Mouse (Mus musculus) thymus, adult 18-20 months (tissue): ENCODE results near the gene Uckl1.

Experiments
- DNase-seq, 2 experiments: peaks; one replicate each; pipeline ENCODE4 v3.0.0; 2022; ENCODE audit warnings: mixed read lengths in 2 of 2

Gene Uckl1

GRCm38 (mm10) chr2:181589011-181589731 lies 4.5 kb upstream of the Uckl1 start:
- DNase-seq: no peak

GRCm38 (mm10) chr2:181588229-181588780 lies 3.6 kb upstream of the Uckl1 start:
- no peak for DNase-seq

GRCm38 (mm10) chr2:181587796-181588195 lies 3.1 kb upstream of the Uckl1 start:
- no peak for DNase-seq

- no peak for DNase-seq
Measured at GRCm38 (mm10) chr2:181586124-181586523, 1.4 kb upstream of the Uckl1 start.

DNA sequence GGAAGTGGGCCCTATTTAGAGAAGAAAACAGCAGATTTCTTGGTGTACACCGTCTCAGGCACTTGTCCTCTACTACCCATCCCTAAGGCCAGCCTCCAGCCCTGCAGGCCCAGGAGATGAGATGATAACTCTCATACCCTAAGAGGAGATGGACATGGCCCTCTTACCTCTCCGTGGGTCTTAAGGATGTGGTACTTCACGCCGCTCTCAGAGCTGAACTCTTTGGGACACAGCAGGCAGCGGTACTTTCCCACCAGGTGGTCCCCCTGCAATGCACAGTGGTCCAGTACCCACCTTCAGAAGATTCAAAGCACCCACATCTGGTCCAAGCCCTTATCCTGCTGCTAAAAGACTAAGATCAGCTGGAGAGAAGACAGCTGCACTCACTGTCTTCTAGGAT lies 814 bp upstream of the Uckl1 start:
- DNase-seq: no peak

GRCm38 (mm10) chr2:181583460-181584257 lies 1.0 kb downstream of the Uckl1 start:
- no peak for DNase-seq

- DNase-seq: no peak
Measured at GRCm38 (mm10) chr2:181582939-181583338, 1.8 kb downstream of the Uckl1 start.

DNA sequence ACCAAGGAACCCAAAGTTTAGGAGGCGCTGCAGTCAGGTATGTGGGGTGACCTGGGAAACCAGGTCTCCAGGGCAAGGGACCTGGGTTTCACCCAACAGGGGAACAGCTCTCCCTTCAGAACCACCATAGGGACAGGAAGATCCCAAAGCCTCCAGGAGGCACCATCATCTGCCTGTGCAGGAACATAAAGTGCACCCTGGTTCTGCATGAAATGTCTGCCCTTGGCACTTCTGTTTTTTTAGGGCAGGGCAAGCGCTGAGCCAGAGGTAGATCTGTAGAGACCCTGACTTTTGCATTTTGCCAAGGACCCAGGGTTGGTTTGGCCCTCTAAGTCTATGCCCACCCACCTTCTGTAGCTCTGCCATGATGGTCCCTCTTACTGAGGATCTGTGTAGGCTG lies 2.3 kb downstream of the Uckl1 start:
- no peak for DNase-seq

DNA sequence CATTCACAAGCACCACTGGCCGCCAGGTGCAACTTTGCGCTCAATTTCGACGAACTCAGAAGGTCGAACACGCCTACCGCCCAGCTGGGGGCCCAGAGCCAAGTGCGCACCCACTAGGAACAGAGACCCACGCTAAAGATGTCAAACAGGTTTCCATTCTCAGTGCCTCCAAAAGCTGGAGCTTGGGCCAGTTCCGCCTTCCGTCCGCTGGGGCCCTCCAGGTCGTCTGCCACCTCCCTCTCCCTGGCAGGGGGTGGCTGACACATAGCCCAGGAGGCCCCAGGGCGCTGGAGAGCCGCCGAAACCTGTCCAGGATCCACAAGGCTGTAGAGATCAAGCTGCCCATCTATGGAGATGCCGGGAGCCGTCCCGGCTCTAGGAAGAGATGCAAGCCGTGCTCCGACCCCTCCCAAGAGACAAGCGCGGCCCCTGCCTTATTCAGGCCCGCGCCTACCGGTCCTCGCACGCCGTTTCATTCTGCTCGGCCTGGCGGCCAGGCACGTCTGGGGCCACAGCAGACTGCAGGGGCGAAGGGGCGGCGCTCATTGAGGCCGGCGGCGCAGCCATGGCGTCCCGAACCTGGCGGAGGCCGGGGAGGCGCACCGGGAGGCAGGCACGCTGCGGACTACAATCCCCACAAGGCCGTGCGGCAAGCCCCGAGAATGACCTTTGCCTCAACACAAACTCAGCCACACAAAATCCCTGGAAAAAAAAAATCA lies 3.1 kb downstream of the Uckl1 start:
- peak; percentile 74 to 76 for DNase-seq

DNA sequence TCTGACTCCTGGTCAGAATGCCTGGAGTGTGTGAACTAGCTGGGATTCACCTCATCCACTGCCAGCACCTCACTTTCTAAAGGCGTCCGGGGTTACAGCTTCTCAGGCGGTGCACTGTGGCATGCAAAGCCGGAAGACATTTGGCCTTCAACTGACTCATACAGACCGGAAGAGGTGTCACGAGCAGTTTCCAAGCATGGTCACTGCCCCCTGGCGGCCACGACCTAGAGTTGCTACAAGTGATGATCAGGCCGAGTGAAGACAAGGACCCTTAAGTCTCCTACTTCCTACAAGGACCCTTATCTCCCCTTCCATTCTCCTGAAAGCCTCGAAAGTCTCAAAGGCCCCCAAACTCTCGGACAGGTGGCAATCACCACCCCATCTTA lies 3.7 kb downstream of the Uckl1 start:
- DNase-seq: peak; percentile 75 to 83

GRCm38 (mm10) chr2:181580131-181580772 lies 4.4 kb downstream of the Uckl1 start:
- DNase-seq: no peak

DNA sequence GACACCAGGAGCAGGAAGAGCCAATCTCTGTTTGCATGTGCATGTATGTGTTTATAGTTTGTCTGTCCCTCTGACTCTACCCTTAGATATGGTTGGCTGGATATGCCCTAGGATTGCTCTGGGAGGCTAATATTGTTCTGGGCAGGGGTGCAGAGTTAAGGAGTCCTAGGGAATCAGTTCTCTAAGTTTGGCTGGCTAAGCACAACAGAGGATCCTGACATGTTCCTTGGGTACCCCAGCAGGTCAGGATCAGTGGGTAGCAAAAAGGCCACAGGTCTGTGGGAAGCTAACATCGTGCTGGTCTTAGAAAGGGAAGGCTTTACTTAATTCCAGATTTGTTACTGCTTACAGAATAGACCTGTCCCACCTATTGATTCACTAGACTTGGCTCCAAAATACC lies 5.0 kb downstream of the Uckl1 start:
- DNase-seq: no peak

- DNase-seq: no peak
Measured at GRCm38 (mm10) chr2:181578790-181579618, 5.7 kb downstream of the Uckl1 start.

- no peak for DNase-seq
Measured at GRCm38 (mm10) chr2:181577981-181578581, 6.6 kb downstream of the Uckl1 start.

- DNase-seq: no peak
Measured at GRCm38 (mm10) chr2:181577126-181577525, 7.6 kb downstream of the Uckl1 start.

DNA sequence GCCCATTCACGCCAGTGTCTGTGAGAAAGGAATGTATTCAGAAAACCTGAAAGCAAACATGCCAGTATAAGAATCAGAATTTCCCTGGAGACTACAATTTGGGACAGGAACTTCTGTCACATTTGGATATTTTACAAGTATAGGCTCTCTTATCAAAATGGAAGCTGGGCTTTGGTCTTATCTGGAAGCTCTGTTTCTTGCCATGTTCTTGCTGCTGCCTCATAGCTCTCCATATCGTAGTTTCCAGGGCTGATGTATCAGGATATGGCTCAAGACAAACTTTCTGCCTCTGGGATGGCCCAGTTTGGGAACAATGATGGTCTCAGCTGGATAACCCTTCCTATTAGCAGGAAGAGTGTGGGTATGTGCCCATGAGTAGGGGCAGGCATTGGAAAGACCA lies 8.1 kb downstream of the Uckl1 start:
- no peak for DNase-seq

GRCm38 (mm10) chr2:181574921-181575545 lies 9.7 kb downstream of the Uckl1 start:
- DNase-seq: peak in 1 of 2 experiments; percentile 1

DNA sequence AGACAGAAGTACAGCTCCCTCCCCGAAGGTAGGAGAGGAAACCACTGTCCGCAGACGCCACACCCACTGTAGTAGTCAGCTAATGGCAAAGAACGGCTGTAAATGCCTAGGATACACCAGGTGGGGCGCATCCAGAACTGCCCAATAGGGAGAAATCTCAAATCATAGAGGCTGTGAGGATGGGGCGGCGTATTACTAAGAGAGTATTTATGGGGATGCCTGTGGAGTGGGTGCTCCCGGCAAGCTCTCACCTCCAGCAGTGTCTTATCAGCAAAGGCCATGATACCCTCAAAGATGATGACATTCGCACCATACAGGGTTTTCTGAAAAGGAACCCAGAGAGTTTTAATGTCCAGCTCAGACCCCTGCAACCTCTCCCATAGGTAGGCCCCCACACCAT lies 10.7 kb downstream of the Uckl1 start:
- peak in 1 of 2 experiments; percentile 1 for DNase-seq

DNA sequence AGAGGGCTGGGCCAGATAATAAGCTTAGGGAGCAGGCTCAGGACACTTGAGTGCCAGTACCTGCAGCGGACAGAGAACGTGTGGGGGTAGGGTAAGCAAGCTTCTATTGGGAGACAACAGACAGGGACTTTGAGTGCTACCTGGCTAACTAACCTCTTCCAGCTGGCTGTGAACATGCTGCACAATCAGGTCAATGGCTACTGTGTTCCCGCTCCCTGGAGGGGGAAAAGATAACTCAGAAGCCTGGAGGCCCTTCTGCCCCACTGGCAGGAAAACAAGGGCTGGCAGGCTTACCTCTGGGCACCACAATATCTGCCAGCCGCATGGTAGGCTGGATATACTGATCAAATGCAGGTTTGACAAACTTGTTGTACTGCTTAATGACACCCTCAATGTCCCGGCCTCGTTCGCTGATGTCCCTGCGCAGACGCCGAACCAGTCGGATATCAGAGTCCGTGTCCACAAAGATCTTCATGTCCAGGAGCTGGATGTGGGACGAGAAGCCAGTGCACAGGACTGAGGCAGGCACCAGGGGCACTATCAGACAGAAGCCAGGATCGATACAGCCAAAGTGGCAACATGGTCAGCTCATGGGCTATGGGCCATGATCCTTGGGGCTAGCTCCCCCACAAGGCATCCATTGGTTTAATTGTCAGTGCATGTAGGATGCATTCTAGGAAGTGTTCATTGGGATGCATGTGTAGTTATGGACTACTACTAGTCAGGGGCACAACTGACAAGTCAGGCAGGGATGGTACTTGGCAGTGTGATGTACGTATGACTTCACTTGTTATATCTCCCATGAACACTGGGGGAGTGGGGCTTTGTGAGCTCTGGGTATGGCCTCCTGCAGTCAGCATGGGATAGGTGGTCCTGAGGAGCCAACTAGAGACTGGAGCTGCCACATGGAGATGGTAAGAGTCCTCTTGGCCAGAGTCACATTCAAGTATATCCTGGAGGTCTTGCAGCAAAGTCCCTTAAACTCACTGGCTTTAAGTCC lies 11.5 kb downstream of the Uckl1 start:
- DNase-seq: peak in 1 of 2 experiments; percentile 2
